Mouse (Mus musculus) right cerebral cortex, adult 18-20 months (tissue): ENCODE measurements at regions not wholly inside any gene's neighbourhood (a gene's known extent, or its start where the extent isn't known, plus 50 kb on each side); places are given as distances from the start of the nearest gene placed in this dataset.

Experiments
- DNase-seq: peaks from one replicate; pipeline ENCODE4 v3.0.0; 2022; ENCODE audit warnings: mixed read lengths

- DNase-seq, result no peak
Observed at GRCm38 (mm10) chr13:83035962-83036361, 467.9 kb upstream of the Mef2c start.

- no peak for DNase-seq
Observed at GRCm38 (mm10) chr13:83041506-83041905, 462.3 kb upstream of the Mef2c start.

- DNase-seq, result no peak
Observed at GRCm38 (mm10) chr13:83045516-83045915, 458.3 kb upstream of the Mef2c start.

- no peak for DNase-seq
Observed at GRCm38 (mm10) chr13:83045970-83046369, 457.9 kb upstream of the Mef2c start.

GRCm38 (mm10) chr13:83046571-83047123, 457.2 kb upstream of the Mef2c start:
- DNase-seq, result no peak

- no peak for DNase-seq
Observed at GRCm38 (mm10) chr13:83055865-83056264, 448.0 kb upstream of the Mef2c start.

GRCm38 (mm10) chr13:83056415-83056814, 447.4 kb upstream of the Mef2c start:
- no peak for DNase-seq

GRCm38 (mm10) chr13:83064727-83065126, 439.1 kb upstream of the Mef2c start:
- DNase-seq, result no peak

- DNase-seq, result peak; percentile 23
Observed at GRCm38 (mm10) chr13:83065201-83065600, 438.6 kb upstream of the Mef2c start.

GRCm38 (mm10) chr13:83066115-83066753, 437.6 kb upstream of the Mef2c start:
- no peak for DNase-seq

- no peak for DNase-seq
Observed at GRCm38 (mm10) chr13:83067496-83067895, 436.3 kb upstream of the Mef2c start.

GRCm38 (mm10) chr13:83068588-83068987, 435.2 kb upstream of the Mef2c start:
- no peak for DNase-seq

- no peak for DNase-seq
Observed at GRCm38 (mm10) chr13:83069293-83069692, 434.5 kb upstream of the Mef2c start.

GRCm38 (mm10) chr13:83072073-83072472, 431.8 kb upstream of the Mef2c start:
- no peak for DNase-seq

GRCm38 (mm10) chr13:83074219-83074965, 429.4 kb upstream of the Mef2c start:
- no peak for DNase-seq

GRCm38 (mm10) chr13:83075320-83075877, 428.4 kb upstream of the Mef2c start:
- no peak for DNase-seq

GRCm38 (mm10) chr13:83076611-83077010, 427.2 kb upstream of the Mef2c start:
- no peak for DNase-seq

GRCm38 (mm10) chr13:83077085-83077484, 426.7 kb upstream of the Mef2c start:
- no peak for DNase-seq

- DNase-seq, result no peak
Observed at GRCm38 (mm10) chr13:83079291-83079690, 424.5 kb upstream of the Mef2c start.

- DNase-seq, result no peak
Observed at GRCm38 (mm10) chr13:83084948-83085347, 418.9 kb upstream of the Mef2c start.

- peak; percentile 39 for DNase-seq
Observed at GRCm38 (mm10) chr13:83099908-83100307, 403.9 kb upstream of the Mef2c start.

- DNase-seq, result peak; percentile 49
Observed at GRCm38 (mm10) chr13:83110610-83111009, 393.2 kb upstream of the Mef2c start.

GRCm38 (mm10) chr13:83111503-83111902, 392.3 kb upstream of the Mef2c start:
- peak; percentile 80 for DNase-seq

- DNase-seq, result no peak
Observed at GRCm38 (mm10) chr13:83112323-83112722, 391.5 kb upstream of the Mef2c start.
